8 mouse cellular contexts compared by ENCODE assay signal in the genomic region with DNA sequence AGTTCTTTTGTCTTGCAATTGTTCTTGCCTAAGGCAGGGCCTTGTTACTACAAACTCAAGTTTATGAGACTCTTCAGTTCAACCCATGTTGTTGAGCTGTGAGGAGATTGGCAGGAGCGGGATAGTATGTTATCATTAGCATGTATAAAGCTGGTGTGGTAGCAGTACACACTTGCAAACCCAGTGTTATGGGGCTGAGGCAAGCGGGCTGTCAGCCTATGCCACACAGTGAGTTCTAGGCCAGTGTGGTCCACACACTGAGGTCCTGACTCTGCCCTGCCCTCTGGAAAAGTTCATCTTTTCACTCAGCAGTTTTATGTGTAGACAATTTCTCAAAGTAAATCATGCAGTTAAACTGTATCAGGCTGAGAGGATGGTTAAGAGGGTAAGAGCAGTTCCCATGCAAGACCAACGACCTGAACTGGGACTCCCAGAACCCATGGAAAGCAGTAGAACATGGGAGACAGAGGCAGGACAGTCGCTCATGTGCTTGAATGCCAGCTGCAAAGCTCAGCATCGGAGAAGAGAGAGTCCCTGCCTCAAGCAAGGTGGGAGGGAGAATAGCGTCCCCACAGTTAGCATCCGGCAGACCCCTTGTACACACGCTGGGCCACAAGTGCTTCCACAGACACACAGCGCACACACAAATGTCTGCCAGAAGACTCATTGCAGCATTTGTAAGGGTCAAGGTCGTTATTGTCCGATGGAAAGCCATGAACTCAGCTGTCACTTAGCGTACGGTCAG. TPM values are rescaled to one million over a fixed set of nuclear protein-coding genes. Genes with fewer than 3 reads are reported as not detected.
DNase-seq lines count a peak whose midpoint lies in the region; ATAC-seq and TF ChIP-seq lines count a peak whose summit lies in the region.

No protein-coding gene starts in this region.

- peak overlapping the region; percentile 70; the same call in 1 of the 2 replicates for H3K4me2 ChIP-seq in intestine, embryonic 14.5 days (ENCODE audit: low read length)
- H3K4me2 ChIP-seq in intestine, postnatal 0 days (replicated peaks; ENCODE audit: low read depth), result no peak overlapping the region
- peak overlapping the region; percentile 79 for H3K4me2 ChIP-seq in embryonic facial prominence, embryonic 12.5 days (replicated peaks)
- peak overlapping the region; percentile 79 for H3K4me2 ChIP-seq in hindbrain, embryonic 12.5 days (replicated peaks)
- H3K4me2 ChIP-seq in midbrain, embryonic 15.5 days, result peak overlapping the region; percentile 54

- H3K27ac ChIP-seq in intestine, embryonic 14.5 days (ENCODE audit: low read depth), result no peak overlapping the region
- H3K27ac ChIP-seq in intestine, postnatal 0 days (ENCODE audit: low read depth, low read length), result no peak overlapping the region
- H3K27ac ChIP-seq in embryonic facial prominence, embryonic 12.5 days, result no peak overlapping the region
- H3K27ac ChIP-seq in hindbrain, embryonic 12.5 days, result no peak overlapping the region
- H3K27ac ChIP-seq in midbrain, embryonic 15.5 days, result no peak overlapping the region

- peak; percentile 38 for DNase-seq in intestine, embryonic 14.5 days (ENCODE audit: low spot score)
- DNase-seq in thymus, postnatal 25 days, result no peak
- DNase-seq in adrenal gland, adult 8-10 months, result no peak
- DNase-seq in layer of hippocampus, adult 11-12 months (ENCODE audit: low spot score), result no peak

- no peak overlapping the region for H3K4me3 ChIP-seq in intestine, embryonic 14.5 days (ENCODE audit: low read depth, low read length)
- no peak overlapping the region for H3K4me3 ChIP-seq in intestine, postnatal 0 days (ENCODE audit: low read depth, low read length)
- peak overlapping the region; percentile 77; the same call in 1 of the 2 replicates for H3K4me3 ChIP-seq in embryonic facial prominence, embryonic 12.5 days
- 0 out of 2 replicates have a peak overlapping the region, but pooled peaks have one; percentile 79 for H3K4me3 ChIP-seq in hindbrain, embryonic 12.5 days
- H3K4me3 ChIP-seq in midbrain, embryonic 15.5 days, result peak overlapping the region; percentile 86; the same call in 1 of the 2 replicates

- H3K36me3 ChIP-seq in intestine, embryonic 14.5 days (ENCODE audit: control insufficient read depth, insufficient read depth, low read length), result no peaks in the 10 kb centered on the region
- H3K36me3 ChIP-seq in intestine, postnatal 0 days (ENCODE audit: control insufficient read depth, insufficient read depth), result no peaks in the 10 kb centered on the region
- H3K36me3 ChIP-seq in embryonic facial prominence, embryonic 12.5 days, result no peaks in the 10 kb centered on the region
- H3K36me3 ChIP-seq in hindbrain, embryonic 12.5 days, result no peaks in the 10 kb centered on the region
- H3K36me3 ChIP-seq in midbrain, embryonic 15.5 days (replicated peaks), result no peaks in the 10 kb centered on the region

- no peaks in the 10 kb centered on the region for H3K9me3 ChIP-seq in intestine, embryonic 14.5 days (ENCODE audit: control insufficient read depth, low read length)
- H3K9me3 ChIP-seq in intestine, postnatal 0 days (ENCODE audit: control insufficient read depth), result no peaks in the 10 kb centered on the region
- no peaks in the 10 kb centered on the region for H3K9me3 ChIP-seq in embryonic facial prominence, embryonic 12.5 days
- no peaks in the 10 kb centered on the region for H3K9me3 ChIP-seq in hindbrain, embryonic 12.5 days (replicated peaks)
- H3K9me3 ChIP-seq in midbrain, embryonic 15.5 days, result no peaks in the 10 kb centered on the region

- 0 out of 2 replicates have a peak, but pooled peaks cover 2% of the 10 kb centered on the region for H3K4me1 ChIP-seq in intestine, embryonic 14.5 days (replicated peaks; ENCODE audit: control insufficient read depth, insufficient read depth, low read length)
- H3K4me1 ChIP-seq in intestine, postnatal 0 days (replicated peaks; ENCODE audit: control insufficient read depth, insufficient read depth, low read length), result no peaks in the 10 kb centered on the region
- H3K4me1 ChIP-seq in embryonic facial prominence, embryonic 12.5 days, result 0 out of 2 replicates have a peak, but pooled peaks cover 14% of the 10 kb centered on the region
- H3K4me1 ChIP-seq in hindbrain, embryonic 12.5 days, result peaks cover 20% of the 10 kb centered on the region
- H3K4me1 ChIP-seq in midbrain, embryonic 15.5 days, result peaks cover 42% of the 10 kb centered on the region

- H3K27me3 ChIP-seq in intestine, embryonic 14.5 days (replicated peaks; ENCODE audit: control insufficient read depth, insufficient read depth, low read length), result no peaks in the 10 kb centered on the region
- H3K27me3 ChIP-seq in intestine, postnatal 0 days (replicated peaks; ENCODE audit: control insufficient read depth, insufficient read depth, low read length), result no peaks in the 10 kb centered on the region
- H3K27me3 ChIP-seq in embryonic facial prominence, embryonic 12.5 days, result no peaks in the 10 kb centered on the region
- no peaks in the 10 kb centered on the region for H3K27me3 ChIP-seq in hindbrain, embryonic 12.5 days
- no peaks in the 10 kb centered on the region for H3K27me3 ChIP-seq in midbrain, embryonic 15.5 days (replicated peaks)

- TF ChIP-seq CTCF in intestine, postnatal 0 days (IDR thresholded peaks at IDR 0.05; ENCODE audit: low read depth), result no peak

- WGBS in intestine, embryonic 14.5 days, result 89% methylated on average over 13 of the region's 13 CpGs
- 90% methylated on average over 13 of the region's 13 CpGs for WGBS in intestine, postnatal 0 days
- 87% methylated on average over 13 of the region's 13 CpGs for WGBS in embryonic facial prominence, embryonic 12.5 days
- WGBS in hindbrain, embryonic 12.5 days, result 88% methylated on average over 13 of the region's 13 CpGs
- 89% methylated on average over 13 of the region's 13 CpGs for WGBS in midbrain, embryonic 15.5 days

- H3K9ac ChIP-seq in intestine, embryonic 14.5 days (ENCODE audit: low read length), result no peak overlapping the region
- H3K9ac ChIP-seq in intestine, postnatal 0 days (ENCODE audit: low read depth, low read length), result no peak overlapping the region
- no peak overlapping the region for H3K9ac ChIP-seq in embryonic facial prominence, embryonic 12.5 days
- no peak overlapping the region for H3K9ac ChIP-seq in hindbrain, embryonic 12.5 days
- no peak overlapping the region for H3K9ac ChIP-seq in midbrain, embryonic 15.5 days

- ATAC-seq in intestine, embryonic 14.5 days (replicated peaks; ENCODE audit: low FRiP score, low TSS enrichment, low read depth), result no peak
- no peak for ATAC-seq in intestine, postnatal 0 days
- no peak for ATAC-seq in embryonic facial prominence, embryonic 12.5 days (ENCODE audit: insufficient number of reproducible peaks, insufficient read depth, low FRiP score, low TSS enrichment)
- no peak for ATAC-seq in hindbrain, embryonic 12.5 days (ENCODE audit: low FRiP score)
- ATAC-seq in midbrain, embryonic 15.5 days (replicated peaks), result no peak

RNA-seq across cellular contexts. Expression of a gene that starts 1.5 kb away (rescaled TPM):
- polyA plus RNA-seq in intestine, embryonic 14.5 days (2014; fragmentation: Nextera tagmentation; extraction: Ambion mirVana), result 15.2 and 15.9 TPM in 2 replicates
- polyA plus RNA-seq in intestine, postnatal 0 days (2015; fragmentation: Nextera tagmentation; extraction: Ambion mirVana), result 6.0 TPM in 2 replicates
- 19.1 and 21.3 TPM in 2 replicates for polyA plus RNA-seq in embryonic facial prominence, embryonic 12.5 days (2016; fragmentation: Nextera tagmentation; extraction: Ambion mirVana)
- 23.6 and 24.4 TPM in 2 replicates for polyA plus RNA-seq in hindbrain, embryonic 12.5 days (2016; fragmentation: Nextera tagmentation; extraction: Ambion mirVana)
- polyA plus RNA-seq in midbrain, embryonic 15.5 days (2015; fragmentation: Nextera tagmentation; extraction: Ambion mirVana), result 28.7 and 33.0 TPM in 2 replicates
- total RNA-seq in adrenal gland, adult 8-10 months (2022), result 10 to 100 TPM; 36.6 to 42.7 (median 37.0) TPM

Comparison
In these comparisons a context has a peak if more than half of its experiments do, and no peak if none do; other contexts are left out.
1. H3K4me3 ChIP-seq: peak in embryonic facial prominence, embryonic 12.5 days (single experiment), hindbrain, embryonic 12.5 days (single experiment) and midbrain, embryonic 15.5 days (single experiment); none in intestine, embryonic 14.5 days (single experiment) and intestine, postnatal 0 days (single experiment).